Mouse (Mus musculus): ENCODE data around the gene Fam98c. TPM values are rescaled to one million over a fixed set of nuclear protein-coding genes. Genes with fewer than 3 reads are reported as not detected.
A peak's percentile ranks its signal among the peaks of the same experiment; 100 is the strongest.

The Fam98c gene
- polyA plus RNA-seq, 1 experiment from 2014 or later = 6.5 TPM

- peak overlapping the region; percentile 71 for H3K4me2 ChIP-seq
- WGBS (ENCODE audit: insufficient replicate concordance) = 2% methylated on average over 43 of the region's 43 CpGs
- ATAC-seq (ENCODE audit: insufficient read depth) = no peak
- H3K9me3 ChIP-seq (replicated peaks) = no peaks in the 10 kb centered on the region
- peak overlapping the region; percentile 54 for H3K4me3 ChIP-seq (replicated peaks)
- H3K36me3 ChIP-seq (replicated peaks) = peaks cover 29% of the 10 kb centered on the region
- peaks cover 75% of the 10 kb centered on the region for H3K27me3 ChIP-seq
- H3K4me1 ChIP-seq (replicated peaks) = peaks cover 36% of the 10 kb centered on the region
- no peak overlapping the region for H3K27ac ChIP-seq (replicated peaks)
- no peak overlapping the region for H3K9ac ChIP-seq
These were observed 14.9 kb upstream of the Fam98c start for GRCm38 (mm10) chr7:29170755-29171561.

GRCm38 (mm10) chr7:29170066-29170754 is 14.2 kb upstream of the Fam98c start, which contains the start of the genes Ggn and Spred3:
Ggn (plus strand) TSS chr7:29170210.
Spred3 (minus strand) TSS chr7:29170411.
- Histone ChIP-seq H3K27ac (replicated peaks) (no peak within 1 kb of the TSS), H3K27me3 (peaks cover 75% of the 10 kb centered on the region), H3K4me3 (replicated peaks) (peak within 1 kb of the TSS; percentile 54), H3K9me3 (replicated peaks) (no peaks in the 10 kb centered on the region), H3K9ac (no peak within 1 kb of the TSS; the same call in 1 of the 2 replicates), H3K36me3 (replicated peaks) (peaks cover 22% of the 10 kb centered on the region), H3K4me2 (peak within 1 kb of the TSS; percentile 71), H3K4me1 (replicated peaks) (peaks cover 36% of the 10 kb centered on the region)
- WGBS (ENCODE audit: insufficient replicate concordance) = under 1% methylated on average over 30 of the region's 30 CpGs
- ATAC-seq (ENCODE audit: insufficient read depth) = peak; percentile 33

- Histone ChIP-seq H3K9ac (no peak overlapping the region), H3K27me3 (peaks cover 75% of the 10 kb centered on the region), H3K9me3 (replicated peaks) (no peaks in the 10 kb centered on the region), H3K4me3 (replicated peaks) (peak overlapping the region; percentile 54), H3K4me2 (peak overlapping the region; percentile 71), H3K27ac (replicated peaks) (no peak overlapping the region), H3K36me3 (replicated peaks) (peaks cover 14% of the 10 kb centered on the region), H3K4me1 (replicated peaks) (peaks cover 36% of the 10 kb centered on the region)
- under 1% methylated on average over 30 of the region's 39 CpGs for WGBS (ENCODE audit: insufficient replicate concordance)
- ATAC-seq (ENCODE audit: insufficient read depth) = peak; percentile 47; the same call in 1 of the 2 replicates
These were observed 13.4 kb upstream of the Fam98c start for GRCm38 (mm10) chr7:29169231-29170065.

- Histone ChIP-seq H3K27me3 (peaks cover 74% of the 10 kb centered on the region), H3K4me3 (replicated peaks) (peak overlapping the region; percentile 54), H3K9me3 (replicated peaks) (no peaks in the 10 kb centered on the region), H3K36me3 (replicated peaks) (peaks cover 8% of the 10 kb centered on the region), H3K4me2 (peak overlapping the region; percentile 71), H3K9ac (no peak overlapping the region), H3K4me1 (replicated peaks) (peaks cover 36% of the 10 kb centered on the region), H3K27ac (replicated peaks) (no peak overlapping the region)
- ATAC-seq (ENCODE audit: insufficient read depth) = no peak
- 3% methylated on average over 14 of the region's 14 CpGs for WGBS (ENCODE audit: insufficient replicate concordance)
These were observed 12.8 kb upstream of the Fam98c start for GRCm38 (mm10) chr7:29168791-29169230.

GRCm38 (mm10) chr7:29168121-29168695 is 12.2 kb upstream of the Fam98c start:
- ATAC-seq (ENCODE audit: insufficient read depth) = no peak
- 18% methylated on average over 10 of the region's 10 CpGs for WGBS (ENCODE audit: insufficient replicate concordance)
- no peak overlapping the region for H3K9ac ChIP-seq
- no peak overlapping the region for H3K4me3 ChIP-seq (replicated peaks)
- H3K4me2 ChIP-seq = peak overlapping the region; percentile 71; the same call in 1 of the 2 replicates
- no peaks in the 10 kb centered on the region for H3K9me3 ChIP-seq (replicated peaks)
- H3K4me1 ChIP-seq (replicated peaks) = peaks cover 36% of the 10 kb centered on the region
- H3K27ac ChIP-seq (replicated peaks) = no peak overlapping the region
- H3K36me3 ChIP-seq (replicated peaks) = peaks cover 1% of the 10 kb centered on the region; the same call in 1 of the 2 replicates
- H3K27me3 ChIP-seq = peaks cover 68% of the 10 kb centered on the region

- Histone ChIP-seq H3K9me3 (replicated peaks) (no peaks in the 10 kb centered on the region), H3K4me2 (no peak overlapping the region), H3K36me3 (replicated peaks) (no peaks in the 10 kb centered on the region), H3K9ac (no peak overlapping the region), H3K27ac (replicated peaks) (no peak overlapping the region), H3K27me3 (peaks cover 62% of the 10 kb centered on the region), H3K4me3 (replicated peaks) (no peak overlapping the region), H3K4me1 (replicated peaks) (peaks cover 42% of the 10 kb centered on the region)
- WGBS (ENCODE audit: insufficient replicate concordance) = 47% methylated on average over 19 of the region's 19 CpGs
- ATAC-seq (ENCODE audit: insufficient read depth) = no peak
These were observed 11.6 kb upstream of the Fam98c start for GRCm38 (mm10) chr7:29167656-29168055.

GRCm38 (mm10) chr7:29162750-29163525 is 6.9 kb upstream of the Fam98c start:
- H3K27ac ChIP-seq (replicated peaks) = no peak overlapping the region
- 23% methylated on average over 9 of the region's 9 CpGs for WGBS (ENCODE audit: insufficient replicate concordance)
- no peaks in the 10 kb centered on the region for H3K9me3 ChIP-seq (replicated peaks)
- peak; percentile 42 for ATAC-seq (ENCODE audit: insufficient read depth)
- no peak overlapping the region for H3K9ac ChIP-seq
- no peak overlapping the region for H3K4me3 ChIP-seq (replicated peaks)
- peaks cover 44% of the 10 kb centered on the region for H3K27me3 ChIP-seq
- peaks cover 9% of the 10 kb centered on the region; the same call in 1 of the 2 replicates for H3K4me1 ChIP-seq (replicated peaks)
- H3K36me3 ChIP-seq (replicated peaks) = no peaks in the 10 kb centered on the region
- 0 out of 2 replicates have a peak overlapping the region, but pooled peaks have one; percentile 11 for H3K4me2 ChIP-seq

- Histone ChIP-seq H3K4me2 (no peak overlapping the region), H3K9me3 (replicated peaks) (no peaks in the 10 kb centered on the region), H3K27ac (replicated peaks) (no peak overlapping the region), H3K9ac (no peak overlapping the region), H3K27me3 (peaks cover 44% of the 10 kb centered on the region), H3K36me3 (replicated peaks) (no peaks in the 10 kb centered on the region), H3K4me1 (replicated peaks) (peaks cover 9% of the 10 kb centered on the region; the same call in 1 of the 2 replicates), H3K4me3 (replicated peaks) (no peak overlapping the region)
- no peak for ATAC-seq (ENCODE audit: insufficient read depth)
- 61% methylated on average over 5 of the region's 5 CpGs for WGBS (ENCODE audit: insufficient replicate concordance)
These were observed 6.3 kb upstream of the Fam98c start for GRCm38 (mm10) chr7:29162294-29162693.

GRCm38 (mm10) chr7:29158264-29158663 is 2.2 kb upstream of the Fam98c start:
- peaks cover 6% of the 10 kb centered on the region for H3K36me3 ChIP-seq (replicated peaks)
- no peak overlapping the region for H3K4me2 ChIP-seq
- no peak overlapping the region for H3K4me3 ChIP-seq (replicated peaks)
- H3K9ac ChIP-seq = no peak overlapping the region
- no peaks in the 10 kb centered on the region for H3K9me3 ChIP-seq (replicated peaks)
- peaks cover 42% of the 10 kb centered on the region for H3K27me3 ChIP-seq
- 13% methylated on average over 5 of the region's 5 CpGs for WGBS (ENCODE audit: insufficient replicate concordance)
- H3K4me1 ChIP-seq (replicated peaks) = peaks cover 27% of the 10 kb centered on the region
- H3K27ac ChIP-seq (replicated peaks) = no peak overlapping the region
- ATAC-seq (ENCODE audit: insufficient read depth) = no peak

Data from liver, embryonic 15.5 days (tissue).